Mouse (Mus musculus) kidney, embryonic 14.5 days (tissue): ENCODE results near the gene Ctu2. TPM values are rescaled to one million over a fixed set of nuclear protein-coding genes. Genes with fewer than 3 reads are reported as not detected.

ENCODE experiments used
- ATAC-seq: fragments of 200-750 bp; cut with Nextera tagmentation; 2 replicates; pipeline ENCODE4 v1.8.0; 2017; ENCODE audit warnings: moderate number of reproducible peaks, mild to moderate bottlenecking, moderate TSS enrichment, moderate library complexity; ENCODE audit not compliant: low FRiP score, low TSS enrichment
- H3K27ac ChIP-seq: fragments of 300-500 bp; sonication (generic); 2 replicates; pipeline ENCODE4 v1.5.1; 2014; ENCODE audit warnings: low read depth, mild to moderate bottlenecking, low read length, moderate library complexity, mixed read lengths
- H3K27me3 ChIP-seq: fragments of 300-500 bp; sonication (generic); 2 replicates; pipeline ENCODE4 v1.6.1; 2014; ENCODE audit warnings: mild to moderate bottlenecking, low read length; ENCODE audit not compliant: control insufficient read depth, insufficient read depth
- H3K36me3 ChIP-seq: fragments of 300-500 bp; sonication (generic); 2 replicates; pipeline ENCODE4 v1.6.1; 2014; ENCODE audit warnings: low read length, mixed read lengths; ENCODE audit not compliant: control insufficient read depth, insufficient read depth
- H3K4me1 ChIP-seq: fragments of 300-500 bp; sonication (generic); 2 replicates; pipeline ENCODE4 v1.6.1; 2014; ENCODE audit warnings: low read length, mixed read lengths; ENCODE audit not compliant: control insufficient read depth, insufficient read depth
- H3K4me2 ChIP-seq: fragments of 300-500 bp; sonication (generic); replicated peaks from 2 replicates; pipeline ENCODE4 v1.6.1; 2014; ENCODE audit warnings: low read depth, mild to moderate bottlenecking, low read length
- H3K4me3 ChIP-seq: fragments of 300-500 bp; sonication (generic); 2 replicates; pipeline ENCODE4 v1.5.1; 2014; ENCODE audit warnings: mild to moderate bottlenecking, low read length
- H3K9ac ChIP-seq: fragments of 300-500 bp; sonication (generic); 2 replicates; pipeline ENCODE4 v1.6.1; 2014; ENCODE audit warnings: low read depth, mild to moderate bottlenecking, low read length, moderate library complexity
- H3K9me3 ChIP-seq: fragments of 300-500 bp; sonication (generic); 2 replicates; pipeline ENCODE4 v1.6.1; 2016; ENCODE audit warnings: low read length; ENCODE audit not compliant: control insufficient read depth
- WGBS: fragments of 180-500 bp; shearing (Covaris S2); extraction: QIAGEN DNeasy Blood & Tissue Kit; methylation state at CpG from one replicate; pipeline ENCODE4 v1.1.7; 2014; 5-methylcytosine and 5-hydroxymethylcytosine counted together
- polyA plus RNA-seq: library from polyadenylated mRNA; unstranded; fragments of >200 nt; fragmentation: Nextera tagmentation; extraction: Ambion mirVana; gene quantifications from 2 replicates; pipeline ENCODE4 v1.2.1, GENCODE M21; 2014

The Ctu2 gene
- polyA plus RNA-seq, 1 experiment from 2014 or later = 50.4 TPM

- peaks cover 53% of the 10 kb centered on the region for H3K4me1 ChIP-seq
- H3K9me3 ChIP-seq = no peaks in the 10 kb centered on the region
- peak overlapping the region; percentile 74; the same call in 1 of the 2 replicates for H3K27ac ChIP-seq
- ATAC-seq = no peak
- WGBS = 11% methylated on average over 23 of the region's 23 CpGs
- H3K9ac ChIP-seq = peak overlapping the region; percentile 19
- no peaks in the 10 kb centered on the region for H3K36me3 ChIP-seq
- peak overlapping the region; percentile 32 for H3K4me2 ChIP-seq
- no peak overlapping the region; the same call in 1 of the 2 replicates for H3K4me3 ChIP-seq
- no peaks in the 10 kb centered on the region for H3K27me3 ChIP-seq
Measured at GRCm38 (mm10) chr8:122523652-122524360, 47.9 kb downstream of the Ctu2 start.

- Histone ChIP-seq H3K4me2 (no peak overlapping the region), H3K4me1 (peaks cover 53% of the 10 kb centered on the region), H3K4me3 (no peak overlapping the region), H3K36me3 (no peaks in the 10 kb centered on the region), H3K27ac (peak overlapping the region; percentile 74; the same call in 1 of the 2 replicates), H3K9ac (no peak overlapping the region), H3K9me3 (no peaks in the 10 kb centered on the region), H3K27me3 (no peaks in the 10 kb centered on the region)
- no peak for ATAC-seq
- WGBS = 58% methylated on average over 6 of the region's 6 CpGs
Measured at GRCm38 (mm10) chr8:122524506-122524905, 48.6 kb downstream of the Ctu2 start.

- Histone ChIP-seq H3K9me3 (no peaks in the 10 kb centered on the region), H3K4me3 (no peak overlapping the region), H3K27ac (no peak overlapping the region), H3K9ac (no peak overlapping the region), H3K36me3 (no peaks in the 10 kb centered on the region), H3K4me1 (peaks cover 50% of the 10 kb centered on the region), H3K27me3 (no peaks in the 10 kb centered on the region), H3K4me2 (no peak overlapping the region)
- no peak for ATAC-seq
- WGBS = 76% methylated on average over 6 of the region's 6 CpGs
Measured at GRCm38 (mm10) chr8:122525004-122525403, 49.1 kb downstream of the Ctu2 start.

- Histone ChIP-seq H3K36me3 (no peaks in the 10 kb centered on the region), H3K9me3 (no peaks in the 10 kb centered on the region), H3K4me3 (no peak overlapping the region), H3K27me3 (no peaks in the 10 kb centered on the region), H3K4me2 (no peak overlapping the region), H3K9ac (no peak overlapping the region), H3K27ac (peak overlapping the region; percentile 39; the same call in 1 of the 2 replicates), H3K4me1 (peaks cover 48% of the 10 kb centered on the region)
- no peak for ATAC-seq
- WGBS = 71% methylated on average over 3 of the region's 3 CpGs
Measured at GRCm38 (mm10) chr8:122526084-122526483, 50.1 kb downstream of the Ctu2 start.

- Histone ChIP-seq H3K27me3 (no peaks in the 10 kb centered on the region), H3K9ac (no peak overlapping the region), H3K4me2 (no peak overlapping the region), H3K4me3 (no peak overlapping the region), H3K9me3 (no peaks in the 10 kb centered on the region), H3K36me3 (no peaks in the 10 kb centered on the region), H3K4me1 (peaks cover 48% of the 10 kb centered on the region), H3K27ac (peak overlapping the region; percentile 49; the same call in 1 of the 2 replicates)
- WGBS = 51% methylated on average over 7 of the region's 7 CpGs
- ATAC-seq = no peak
Measured at GRCm38 (mm10) chr8:122526526-122527170, 50.7 kb downstream of the Ctu2 start.

- Histone ChIP-seq H3K27me3 (no peaks in the 10 kb centered on the region), H3K9ac (no peak overlapping the region), H3K27ac (no peak overlapping the region), H3K4me1 (peaks cover 44% of the 10 kb centered on the region), H3K9me3 (no peaks in the 10 kb centered on the region), H3K4me2 (no peak overlapping the region), H3K36me3 (no peaks in the 10 kb centered on the region), H3K4me3 (no peak overlapping the region)
- ATAC-seq = no peak
- 87% methylated on average over 3 of the region's 3 CpGs for WGBS
Measured at GRCm38 (mm10) chr8:122527937-122528336, 52.0 kb downstream of the Ctu2 start.

GRCm38 (mm10) chr8:122529159-122529558 is 53.2 kb downstream of the Ctu2 start:
- Histone ChIP-seq H3K27ac (no peak overlapping the region), H3K4me2 (no peak overlapping the region), H3K36me3 (no peaks in the 10 kb centered on the region), H3K4me1 (peaks cover 32% of the 10 kb centered on the region), H3K4me3 (no peak overlapping the region), H3K9ac (no peak overlapping the region), H3K9me3 (no peaks in the 10 kb centered on the region), H3K27me3 (no peaks in the 10 kb centered on the region)
- WGBS = 95% methylated on average over 4 of the region's 4 CpGs
- ATAC-seq = no peak

GRCm38 (mm10) chr8:122531312-122531711 is 55.4 kb downstream of the Ctu2 start:
- peak overlapping the region; percentile 15; the same call in 1 of the 2 replicates for H3K27ac ChIP-seq
- H3K4me3 ChIP-seq = no peak overlapping the region
- 72% methylated on average over 8 of the region's 8 CpGs for WGBS
- H3K9me3 ChIP-seq = no peaks in the 10 kb centered on the region
- H3K4me1 ChIP-seq = peaks cover 10% of the 10 kb centered on the region
- H3K9ac ChIP-seq = no peak overlapping the region
- no peak overlapping the region for H3K4me2 ChIP-seq
- ATAC-seq = no peak
- H3K36me3 ChIP-seq = no peaks in the 10 kb centered on the region
- no peaks in the 10 kb centered on the region for H3K27me3 ChIP-seq
